Mouse (Mus musculus): ENCODE measurements at regions not wholly inside any gene's neighbourhood (a gene's known extent, or its start where the extent isn't known, plus 50 kb on each side); places are given as distances from the start of the nearest gene placed in this dataset.

DNA sequence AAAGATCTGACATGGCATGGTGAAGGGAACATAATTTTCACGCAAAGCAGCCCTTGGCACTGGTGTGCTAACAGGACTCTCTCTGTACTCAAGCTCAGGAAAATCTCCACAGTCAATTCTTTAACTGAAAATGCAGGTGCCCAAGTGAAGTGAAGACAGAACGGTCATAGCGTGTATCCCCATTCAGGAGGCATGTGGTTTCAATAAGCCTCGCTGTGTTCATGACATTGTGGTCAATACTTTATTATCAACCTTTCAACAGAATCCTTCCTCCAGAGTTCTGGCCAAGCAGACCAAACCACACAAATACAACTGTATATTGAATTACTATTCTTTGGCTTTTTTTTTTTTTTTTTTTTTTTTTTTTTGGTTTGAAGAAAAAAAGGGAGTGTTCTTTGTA lies 314.1 kb downstream of the Mycn start:
- DNase-seq (ENCODE audit: low spot score), result no peak

DNA sequence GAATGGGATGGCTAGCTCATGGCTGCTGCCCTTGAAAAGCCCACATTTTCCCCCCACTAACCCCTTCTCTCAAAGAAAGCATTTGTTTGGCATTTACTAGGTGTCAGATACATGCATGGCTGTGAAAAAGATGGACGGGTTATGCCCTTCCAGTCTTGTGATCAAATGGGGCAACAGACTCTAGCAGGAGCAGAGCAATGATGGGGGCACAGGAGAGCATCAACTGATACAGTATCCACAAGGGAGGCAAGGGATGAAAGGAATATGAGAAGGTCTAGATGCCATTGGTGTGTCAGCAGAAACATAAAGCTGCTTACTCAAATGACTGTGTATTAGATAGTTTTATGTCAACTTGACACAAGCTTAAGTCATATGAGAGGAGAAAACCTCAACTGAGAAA lies 315.9 kb downstream of the Mycn start:
- DNase-seq (ENCODE audit: low spot score), result no peak

DNA sequence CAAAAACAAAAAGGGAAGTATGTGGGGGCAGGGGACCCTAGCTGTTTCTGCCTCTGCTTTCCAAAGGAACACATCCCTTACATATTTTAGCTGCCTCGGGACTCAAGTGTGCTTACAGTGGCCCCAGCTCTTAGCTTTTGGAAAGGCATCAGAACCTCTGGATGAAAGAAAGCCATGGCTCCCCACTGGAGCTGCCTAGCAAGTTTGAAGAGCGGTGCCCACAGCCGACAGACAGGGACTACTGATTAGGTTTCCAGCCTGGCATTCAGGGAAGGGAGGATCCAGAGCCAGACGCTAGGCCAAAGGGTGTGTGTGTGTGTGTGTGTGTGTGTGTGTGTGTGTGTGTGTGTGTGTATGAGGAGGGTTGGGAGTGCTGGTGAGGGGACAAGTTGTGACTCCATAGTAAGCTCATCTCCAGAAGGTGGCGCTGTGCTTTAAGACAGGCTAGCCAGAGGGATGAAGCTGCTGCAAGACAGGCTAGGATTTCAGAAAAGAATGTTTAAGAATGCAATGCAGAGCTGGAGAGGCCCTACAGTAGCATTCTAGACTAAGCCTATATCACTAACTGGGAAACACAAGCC lies 318.9 kb downstream of the Mycn start:
- DNase-seq (ENCODE audit: low spot score), result peak; percentile 97

DNA sequence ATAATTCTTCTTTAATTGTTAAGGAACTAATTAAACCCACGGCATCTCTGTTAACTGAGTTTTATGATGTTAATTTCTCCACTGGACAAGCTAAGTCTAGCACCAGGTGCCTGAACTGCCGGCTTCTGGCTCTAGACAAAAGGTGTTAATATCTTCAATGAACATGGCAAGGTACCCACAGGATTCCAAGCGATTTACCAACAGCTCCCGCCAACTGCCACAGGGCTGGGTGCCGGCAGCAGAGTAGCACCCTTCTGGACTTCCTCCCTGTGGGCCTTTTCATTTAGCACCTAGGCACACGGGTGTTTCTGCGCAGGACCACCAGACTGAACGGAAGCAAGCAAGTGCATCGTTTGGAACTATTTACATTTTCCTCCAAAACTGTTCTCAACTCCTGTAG lies 320.2 kb downstream of the Mycn start:
- no peak for DNase-seq (ENCODE audit: low spot score)

DNA sequence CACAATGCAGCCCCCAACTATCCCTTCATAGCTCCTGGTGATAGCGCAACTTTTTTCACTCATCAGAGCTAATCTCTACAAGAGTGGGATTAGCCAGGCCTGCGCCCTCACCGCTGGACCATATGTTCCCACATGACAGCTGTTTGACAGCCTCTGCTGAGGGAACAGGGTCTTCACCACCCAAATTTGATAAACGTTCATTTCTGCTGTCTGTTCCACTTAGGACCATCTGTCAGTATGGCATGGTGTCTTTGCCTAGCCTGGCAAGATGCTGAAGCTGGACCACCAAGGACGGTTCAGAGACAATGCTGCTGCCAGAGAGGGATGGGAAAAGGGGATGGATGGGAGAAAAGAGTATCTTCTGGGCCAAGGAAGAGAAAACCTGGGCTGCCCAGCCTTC lies 321.4 kb downstream of the Mycn start:
- no peak for DNase-seq (ENCODE audit: low spot score)

DNA sequence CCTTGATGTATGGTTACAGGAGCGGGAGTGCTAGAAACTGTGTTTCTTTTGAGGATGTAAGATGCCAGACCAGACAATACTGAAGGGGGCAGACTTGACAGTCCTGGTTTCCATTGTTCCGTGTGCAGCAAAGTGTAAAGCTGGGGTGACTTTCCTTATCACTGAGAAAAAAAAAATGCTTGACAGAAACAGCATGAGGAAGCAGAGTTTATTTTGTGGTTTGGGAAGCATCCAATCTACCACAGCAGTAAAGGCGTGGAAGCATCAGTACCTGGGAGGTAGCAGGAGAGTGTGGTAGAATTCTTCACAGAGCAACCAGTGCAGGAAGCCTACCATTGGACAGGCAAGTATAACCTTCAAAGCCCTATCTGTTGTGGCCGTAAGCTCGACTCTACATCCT lies 322.3 kb downstream of the Mycn start:
- no peak for DNase-seq (ENCODE audit: low spot score)

DNA sequence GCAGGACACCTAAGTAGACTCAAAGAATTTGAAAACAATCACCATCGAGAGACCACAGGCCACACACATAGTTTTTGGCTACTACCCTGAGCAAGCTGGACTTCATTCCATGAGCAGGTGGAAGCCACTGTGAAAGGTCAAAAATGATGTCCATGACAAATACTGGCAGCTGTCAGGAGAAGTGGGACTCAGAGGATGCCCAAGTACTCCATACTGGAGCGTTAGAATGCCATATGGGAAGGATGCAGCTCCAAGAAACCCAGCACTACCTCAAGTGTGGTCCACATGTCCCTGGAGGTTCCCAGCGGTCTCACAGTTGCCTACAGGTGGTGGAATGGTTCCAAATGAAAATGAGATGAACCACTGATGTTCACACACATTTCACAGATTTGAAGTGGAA lies 329.2 kb downstream of the Mycn start:
- no peak for DNase-seq (ENCODE audit: low spot score)

DNA sequence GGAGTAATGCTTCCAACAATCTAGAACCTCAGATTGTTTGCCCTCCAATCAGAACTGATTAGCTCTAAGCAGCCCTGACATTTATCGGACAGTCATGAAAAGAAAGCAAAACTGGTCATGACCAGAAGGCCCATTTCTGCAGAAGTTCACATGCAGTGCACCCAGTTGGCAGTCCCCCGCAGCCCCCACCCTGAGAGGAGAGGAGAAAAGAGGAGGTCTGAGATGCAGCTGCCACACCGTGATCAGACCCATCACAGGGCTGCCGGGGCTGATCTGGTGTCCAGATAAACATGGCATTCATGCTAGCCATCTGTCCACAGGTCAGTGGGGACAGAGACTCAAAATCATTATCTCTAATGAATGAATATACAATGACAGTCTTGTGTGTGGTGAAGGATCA lies 330.9 kb downstream of the Mycn start:
- DNase-seq (ENCODE audit: low spot score), result no peak

DNA sequence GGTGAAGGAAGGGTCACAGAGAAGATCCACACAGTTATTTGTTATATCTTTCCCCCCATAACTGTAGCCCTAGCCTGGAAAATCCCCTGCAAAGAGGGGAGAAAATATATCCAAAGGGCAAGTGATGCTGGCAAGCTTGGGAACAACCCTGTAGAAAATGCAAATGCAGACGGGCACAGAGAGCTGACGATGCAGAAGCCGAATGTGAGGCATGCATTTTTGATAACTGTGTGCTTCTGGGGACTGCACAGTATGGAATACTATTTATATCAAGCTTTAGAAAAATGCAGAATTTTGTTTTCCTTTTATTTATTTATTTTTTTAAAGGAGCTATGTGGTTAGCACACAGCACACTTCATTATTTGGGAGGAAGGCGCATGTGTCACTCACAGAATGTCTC lies 333.7 kb downstream of the Mycn start:
- DNase-seq (ENCODE audit: low spot score), result no peak

DNA sequence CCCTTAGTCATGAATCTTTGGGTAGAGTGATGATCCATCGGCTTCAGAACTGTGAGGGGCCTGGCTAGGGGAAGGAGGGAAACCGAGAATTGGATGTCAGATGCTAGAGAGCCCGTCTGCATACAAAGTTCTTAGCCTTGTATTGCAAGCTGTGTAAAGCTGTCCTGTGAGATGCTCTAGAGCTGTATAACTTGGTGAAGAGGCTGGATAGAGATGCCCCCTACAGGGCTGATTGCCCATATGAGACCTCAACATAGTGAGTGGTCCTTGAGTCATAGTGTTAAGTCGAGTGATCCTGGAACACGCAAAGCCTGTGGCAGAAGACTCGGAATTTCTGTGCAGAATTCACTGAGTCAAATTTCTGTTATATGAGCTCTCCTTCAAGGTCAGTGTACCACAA lies 334.8 kb downstream of the Mycn start:
- DNase-seq (ENCODE audit: low spot score), result no peak

DNA sequence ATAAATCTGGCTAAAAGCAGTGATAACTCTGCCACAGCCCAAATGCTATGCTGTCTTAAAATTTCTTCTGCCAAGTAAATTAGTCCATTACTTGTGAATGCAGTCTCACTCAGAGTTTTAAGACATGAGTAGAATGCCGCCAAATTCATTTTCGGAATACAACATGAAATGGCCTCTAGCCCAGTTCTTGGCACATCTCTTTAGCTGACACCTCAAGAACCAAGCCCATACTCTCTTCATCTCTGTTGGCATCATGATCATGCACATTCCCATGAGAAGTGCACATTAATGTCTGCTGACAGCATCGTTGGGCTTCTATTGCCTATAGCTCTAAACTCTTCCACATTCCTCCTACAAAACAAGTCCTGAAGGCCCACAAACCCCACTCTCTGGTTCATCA lies 336.2 kb downstream of the Mycn start:
- no peak for DNase-seq (ENCODE audit: low spot score)

DNA sequence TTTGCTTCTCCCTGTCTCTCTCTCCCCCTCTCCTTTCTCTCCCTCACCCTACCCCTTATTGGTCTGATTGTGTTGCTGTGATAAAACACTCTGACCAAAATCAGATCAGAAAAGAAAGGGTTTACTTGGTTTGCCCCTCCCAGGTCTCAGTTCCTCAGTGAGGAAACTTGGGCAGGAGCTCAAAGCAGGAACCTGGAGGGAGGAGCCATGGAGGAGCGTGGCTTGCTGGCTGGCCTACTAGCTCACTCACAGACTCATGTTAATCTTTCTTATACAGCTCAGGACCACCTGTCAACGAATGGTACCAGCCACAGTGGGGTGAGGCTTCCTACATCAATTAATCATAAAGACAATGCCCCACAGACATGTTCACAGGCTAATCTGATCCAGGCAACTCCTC lies 339.4 kb downstream of the Fam49a start:
- no peak for DNase-seq (ENCODE audit: low spot score)

DNA sequence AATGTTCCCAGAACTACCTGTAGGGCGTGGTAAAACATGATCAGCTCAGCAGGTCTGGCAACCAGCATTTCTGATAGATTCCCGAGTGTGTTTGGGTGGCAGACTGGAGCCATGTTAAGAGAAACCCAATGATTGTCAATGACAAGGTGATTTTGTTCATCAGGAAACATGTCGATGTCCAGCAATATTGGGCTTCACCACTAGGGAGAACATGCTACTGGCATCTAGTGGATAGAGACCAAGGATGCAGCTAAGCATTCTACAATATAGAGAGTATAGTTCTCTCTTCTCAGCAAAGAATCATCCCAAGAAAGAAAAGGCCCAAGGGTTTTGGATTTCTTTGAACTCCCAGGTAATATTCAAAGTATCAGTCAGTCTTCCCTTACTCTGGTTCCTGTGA lies 333.5 kb downstream of the Fam49a start:
- DNase-seq (ENCODE audit: low spot score), result no peak

DNA sequence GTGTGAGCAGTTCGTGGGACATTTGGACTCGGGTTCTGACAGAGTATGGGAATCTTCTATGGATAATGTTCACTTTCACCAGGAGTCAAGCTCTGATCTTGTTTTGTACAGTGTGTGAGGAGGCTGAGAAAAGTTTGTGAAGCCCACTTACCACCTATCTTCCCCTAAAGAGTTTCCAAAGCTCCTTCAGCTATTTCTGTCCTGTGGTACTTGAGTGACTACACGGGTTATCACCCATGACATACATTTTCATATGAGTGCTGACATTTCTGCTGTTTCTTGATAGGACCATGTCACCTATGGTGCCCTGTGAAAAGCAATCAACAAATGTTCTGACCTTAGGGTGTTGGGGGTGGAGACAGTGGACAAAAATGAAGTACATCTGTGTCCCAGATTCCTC lies 332.6 kb downstream of the Fam49a start:
- no peak for DNase-seq (ENCODE audit: low spot score)

DNA sequence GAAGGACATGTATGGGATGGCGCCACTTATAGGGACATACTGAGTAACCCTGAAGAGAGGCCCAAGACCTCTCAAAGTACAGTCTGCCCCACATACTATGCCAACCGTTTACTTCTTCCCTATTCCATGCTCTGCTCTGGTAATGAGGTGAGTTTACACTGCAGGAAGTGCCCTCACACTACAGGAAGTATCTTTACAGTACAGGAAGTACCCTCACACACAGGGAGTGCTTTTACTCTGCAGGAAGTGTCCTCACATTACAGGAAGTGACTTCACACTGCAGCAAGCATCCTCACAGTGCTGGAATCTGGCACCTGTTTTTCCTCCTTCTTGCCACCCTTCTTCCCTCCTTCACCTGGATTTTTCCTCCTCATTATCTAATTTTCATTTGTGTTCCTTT lies 331.4 kb downstream of the Fam49a start:
- DNase-seq (ENCODE audit: low spot score), result no peak

DNA sequence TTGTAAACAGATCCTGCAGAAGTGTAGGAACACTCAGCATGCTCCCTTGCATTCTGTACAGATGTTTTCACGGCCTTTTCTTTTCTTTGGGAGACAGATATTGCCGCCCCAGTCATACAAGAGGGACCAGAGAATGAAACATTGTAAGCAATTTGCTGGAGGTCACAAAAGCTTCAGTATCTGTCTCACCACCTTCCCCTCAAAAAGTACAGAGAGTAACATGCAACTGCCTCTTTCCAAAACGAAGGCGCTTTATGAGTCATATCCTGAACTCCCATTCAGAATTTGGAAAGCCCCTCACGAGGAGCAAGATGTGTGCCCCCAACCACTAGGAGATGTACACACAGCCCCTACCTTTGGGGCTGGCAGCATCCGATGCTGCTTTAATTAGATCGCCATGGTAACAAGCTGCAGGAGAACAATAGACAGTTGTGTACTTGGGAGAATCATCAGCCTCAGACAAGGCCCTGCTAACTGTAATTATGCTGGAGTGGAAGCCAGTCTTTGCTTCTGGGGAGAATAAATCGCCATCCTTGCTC lies 328.9 kb downstream of the Fam49a start:
- DNase-seq (ENCODE audit: low spot score), result peak; percentile 38

DNA sequence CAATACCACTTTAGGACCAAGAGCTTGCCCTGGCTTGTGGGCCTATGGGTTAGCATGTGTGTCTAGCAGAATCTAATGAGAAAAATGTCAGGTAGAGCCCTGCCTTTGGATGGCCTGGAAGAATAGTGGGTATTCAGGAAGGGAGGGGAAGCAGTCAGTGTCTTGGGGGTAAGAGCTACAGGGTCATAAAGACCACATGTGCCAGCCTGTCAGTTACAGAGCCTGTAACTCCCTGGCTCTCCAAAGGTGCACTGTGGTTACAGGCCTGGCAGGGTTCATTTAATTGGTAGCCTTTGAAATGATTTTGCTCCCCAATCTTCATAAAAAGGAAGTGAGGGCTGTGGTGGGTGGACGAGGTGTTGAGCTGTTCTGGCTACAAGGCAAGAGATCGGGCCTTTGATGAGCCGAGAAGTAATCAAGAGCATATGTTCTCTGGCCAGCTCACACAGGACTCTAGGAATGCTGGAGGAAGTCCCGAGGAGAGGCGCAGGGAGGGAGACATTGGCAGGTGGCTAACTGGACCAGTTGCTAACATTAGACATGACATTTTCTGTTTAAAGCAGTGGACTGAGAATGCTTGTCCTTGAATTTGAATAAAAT lies 326.9 kb downstream of the Fam49a start:
- DNase-seq (ENCODE audit: low spot score), result peak; percentile 43

DNA sequence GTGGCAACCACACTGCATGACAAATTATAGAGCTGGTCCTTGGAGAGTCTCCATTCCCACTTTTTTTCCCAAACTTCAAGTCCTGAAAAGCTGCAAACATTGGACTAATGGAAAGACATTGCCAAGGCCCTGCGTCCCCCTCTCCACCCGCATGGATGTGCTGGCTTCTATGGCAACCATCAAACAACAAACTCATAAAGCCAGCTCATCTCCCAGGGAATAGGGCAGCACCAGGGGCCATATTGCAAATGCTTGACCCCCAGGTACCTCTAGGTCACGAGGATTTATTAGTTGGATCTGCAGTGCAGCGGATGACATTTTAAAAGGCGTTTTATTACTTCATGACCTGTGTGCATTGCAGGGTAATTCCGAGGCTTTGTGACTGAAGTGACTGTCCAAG lies 324.5 kb downstream of the Fam49a start:
- DNase-seq (ENCODE audit: low spot score), result peak; percentile 50

DNA sequence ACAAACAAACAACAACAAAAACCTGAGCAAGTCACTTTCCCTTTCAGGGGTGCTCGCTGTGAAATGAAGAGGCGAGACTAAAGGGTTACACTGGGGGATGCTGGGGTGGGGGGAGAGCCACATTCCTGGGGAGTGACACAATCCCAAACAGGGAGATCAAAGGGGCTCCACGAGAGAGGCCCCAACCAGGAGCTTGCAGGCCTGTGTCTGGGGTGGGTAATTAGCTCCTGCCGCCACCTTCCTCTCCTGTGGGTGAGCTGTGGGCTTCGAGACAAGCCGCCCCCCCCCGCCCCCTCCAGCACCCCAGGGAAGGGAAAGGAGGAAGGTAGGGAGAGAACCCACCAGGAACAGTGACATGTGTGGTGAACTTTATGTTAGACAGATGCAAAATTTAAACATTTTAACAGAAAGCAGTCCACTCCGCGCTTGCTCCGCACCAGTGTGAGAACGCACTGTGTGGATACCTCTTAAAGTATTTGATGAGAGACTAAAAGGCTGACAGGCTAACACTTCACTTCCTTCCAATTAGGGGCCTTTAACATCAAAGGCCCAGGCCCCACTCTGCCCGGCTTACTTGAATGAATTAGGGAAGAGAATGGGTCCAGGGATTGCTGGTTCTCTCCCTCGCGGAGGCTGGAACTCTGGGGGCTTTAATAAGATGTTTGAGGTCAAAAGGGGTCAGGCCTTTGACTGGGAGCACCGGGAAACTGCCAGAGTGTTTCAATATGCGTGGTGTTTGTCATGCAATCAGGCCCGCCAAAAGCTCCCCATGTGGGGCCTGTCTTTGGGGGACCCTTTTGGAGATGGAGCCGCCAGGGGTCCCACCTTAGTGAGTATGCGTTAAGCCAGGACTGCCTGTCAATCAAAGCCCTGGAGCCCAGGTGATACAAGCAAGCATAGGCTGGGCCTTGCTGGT lies 319.6 kb downstream of the Fam49a start:
- peak; percentile 88 for DNase-seq (ENCODE audit: low spot score)

DNA sequence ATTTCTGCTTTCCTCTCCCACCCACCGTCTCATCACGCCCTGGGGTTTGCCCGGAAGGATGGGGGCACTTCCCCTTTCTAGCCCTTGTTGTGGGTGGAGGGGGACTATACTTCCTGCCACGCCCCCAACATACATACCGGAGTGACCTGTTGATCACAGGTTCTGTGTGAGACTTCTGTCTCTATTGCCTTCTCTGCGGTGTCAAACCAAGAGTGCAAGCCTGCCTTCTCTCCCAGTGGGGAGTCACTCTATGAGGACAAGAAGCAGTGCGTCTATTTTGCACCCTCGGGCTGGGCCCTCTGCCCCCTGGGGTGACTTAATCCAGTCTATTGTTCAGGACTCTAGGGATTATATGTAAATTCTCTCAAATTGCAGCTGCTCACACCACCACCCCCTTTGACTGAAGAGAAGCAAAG lies 318.8 kb downstream of the Fam49a start:
- DNase-seq (ENCODE audit: low spot score), result peak; percentile 42

DNA sequence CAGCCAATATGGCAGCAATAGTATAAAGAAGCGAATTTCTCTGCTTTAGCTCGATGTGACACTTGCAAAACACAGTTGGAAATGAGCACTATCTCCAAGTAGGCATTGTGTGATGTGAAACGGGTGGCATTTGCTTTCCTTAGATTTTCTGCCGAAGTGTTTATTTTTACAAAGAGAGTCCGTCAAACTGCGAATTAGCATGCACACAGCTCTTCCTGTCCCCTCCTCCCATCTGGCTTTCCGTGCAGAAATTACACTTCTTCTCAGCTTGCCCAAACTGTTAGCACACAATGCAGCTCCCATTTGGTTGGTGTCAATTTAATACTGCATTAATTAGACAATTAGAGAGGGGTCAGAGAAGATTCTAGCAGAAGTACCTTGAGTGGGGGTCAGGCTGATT lies 316.3 kb downstream of the Fam49a start:
- peak; percentile 23 for DNase-seq (ENCODE audit: low spot score)

DNA sequence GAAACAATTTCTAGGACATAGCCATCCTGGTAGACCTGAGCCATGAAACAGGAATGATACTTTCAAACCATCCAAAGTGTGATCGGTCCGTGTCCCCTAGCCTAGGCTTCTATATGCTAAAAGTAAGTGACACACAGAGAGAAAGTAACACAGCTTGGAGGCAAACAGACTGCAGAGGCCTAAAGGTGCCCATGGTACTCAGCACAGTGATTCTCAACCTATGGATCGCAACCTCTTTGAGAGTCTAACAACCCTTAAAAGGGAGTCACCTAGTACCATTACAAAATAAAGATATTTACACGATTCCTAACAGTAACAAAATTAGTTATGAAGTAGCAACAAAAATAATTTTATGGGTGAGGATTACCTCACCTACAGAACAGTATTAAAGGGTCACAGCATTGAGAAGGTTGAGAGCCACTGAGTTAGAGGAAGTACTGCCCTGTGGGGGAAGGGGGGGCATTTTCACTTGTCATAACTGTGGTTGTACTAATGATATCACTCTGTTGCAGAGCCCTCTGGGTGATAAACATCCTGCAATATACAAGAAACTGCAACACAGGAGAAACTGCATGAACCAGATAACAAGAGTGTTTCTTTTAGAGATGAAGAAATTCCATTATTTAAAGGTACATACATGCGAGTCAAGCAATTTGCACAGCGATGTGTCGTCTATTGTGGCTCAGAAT lies 308.8 kb downstream of the Fam49a start:
- DNase-seq (ENCODE audit: low spot score), result no peak

DNA sequence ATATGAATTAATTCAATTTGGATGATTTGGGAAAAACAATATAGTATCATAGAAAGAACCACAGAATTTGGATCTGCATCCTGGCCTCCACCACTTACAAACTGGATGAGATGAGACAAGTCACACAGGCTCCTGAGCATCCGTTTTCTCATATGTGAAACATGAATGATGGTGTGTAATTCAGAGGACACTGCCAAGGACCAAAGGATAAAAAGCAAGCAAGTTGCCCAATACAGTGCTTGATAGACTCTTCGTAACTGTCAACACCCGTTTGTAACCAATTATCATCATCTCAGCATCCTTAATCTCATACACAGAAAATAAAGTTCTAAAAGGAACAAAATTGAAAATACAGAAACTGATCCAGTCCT lies 305.8 kb downstream of the Fam49a start:
- DNase-seq (ENCODE audit: low spot score), result no peak
